Mouse (Mus musculus) urinary bladder, adult 18-20 months (tissue): ENCODE measurements around the gene Rps27rt.
"Not testable (repeated sequence)": the region's sequence is repeated elsewhere in the genome, so short reads cannot be mapped to it uniquely, and the experiment has no call there.

Experiments used
- DNase-seq, 2 experiments: peaks; one replicate each; pipeline ENCODE4 v3.0.0; 2022; ENCODE audit warnings: low spot score in 2 of 2, mixed read lengths in 2 of 2

Gene Rps27rt

GRCm38 (mm10) chr9:114982689-114983360 lies at the start of gene Rps27rt:
Gene Rps27rt, minus strand, starts transcription at chr9:114982739.
- no peak for DNase-seq

- DNase-seq = not testable (repeated sequence)
Observed at GRCm38 (mm10) chr9:115031046-115031445, 48.5 kb upstream of the Rps27rt start.

GRCm38 (mm10) chr9:115030581-115030980 lies 48.0 kb upstream of the Rps27rt start:
- DNase-seq = no peak

GRCm38 (mm10) chr9:115029307-115029706 lies 46.8 kb upstream of the Rps27rt start:
- no peak for DNase-seq

GRCm38 (mm10) chr9:115023708-115024383 lies 41.3 kb upstream of the Rps27rt start:
- DNase-seq = no peak

- no peak for DNase-seq
Observed at GRCm38 (mm10) chr9:115023137-115023536, 40.6 kb upstream of the Rps27rt start.

GRCm38 (mm10) chr9:115021419-115021818 lies 38.9 kb upstream of the Rps27rt start:
- no peak for DNase-seq

- DNase-seq = no peak
Observed at GRCm38 (mm10) chr9:115020141-115020540, 37.6 kb upstream of the Rps27rt start.

GRCm38 (mm10) chr9:115012367-115012766 lies 29.8 kb upstream of the Rps27rt start:
- DNase-seq = no peak

GRCm38 (mm10) chr9:115008194-115008593 lies 25.7 kb upstream of the Rps27rt start:
- no peak for DNase-seq

GRCm38 (mm10) chr9:115007776-115008175 lies 25.2 kb upstream of the Rps27rt start:
- DNase-seq = no peak

- no peak for DNase-seq
Observed at GRCm38 (mm10) chr9:115005446-115005845, 22.9 kb upstream of the Rps27rt start.

- DNase-seq = no peak
Observed at GRCm38 (mm10) chr9:114999771-115000146, 17.2 kb upstream of the Rps27rt start.

- no peak for DNase-seq
Observed at GRCm38 (mm10) chr9:114999010-114999770, 16.7 kb upstream of the Rps27rt start.

GRCm38 (mm10) chr9:114996489-114996888 lies 13.9 kb upstream of the Rps27rt start:
- no peak for DNase-seq

- DNase-seq = no peak
Observed at GRCm38 (mm10) chr9:114995716-114996115, 13.2 kb upstream of the Rps27rt start.

- DNase-seq = no peak
Observed at GRCm38 (mm10) chr9:114995250-114995649, 12.7 kb upstream of the Rps27rt start.

GRCm38 (mm10) chr9:114992528-114992927 lies 10.0 kb upstream of the Rps27rt start:
- DNase-seq = no peak

GRCm38 (mm10) chr9:114990421-114990820 lies 7.9 kb upstream of the Rps27rt start:
- no peak for DNase-seq

- DNase-seq = no peak
Observed at GRCm38 (mm10) chr9:114988610-114989327, 6.2 kb upstream of the Rps27rt start.

- DNase-seq = no peak
Observed at GRCm38 (mm10) chr9:114988029-114988428, 5.5 kb upstream of the Rps27rt start.

GRCm38 (mm10) chr9:114986361-114986760 lies 3.8 kb upstream of the Rps27rt start:
- DNase-seq = no peak
